Mouse (Mus musculus) midbrain, embryonic 11.5 days (tissue): ENCODE measurements around the gene 9230112D13Rik. TPM values are rescaled to one million over a fixed set of nuclear protein-coding genes. Genes with fewer than 3 reads are reported as not detected.
A peak's percentile ranks its signal among the peaks of the same experiment; 100 is the strongest.

Source experiments
- ATAC-seq: fragments of 200-750 bp; cut with Nextera tagmentation; 2 replicates; pipeline ENCODE4 v1.8.0; 2017; ENCODE audit warnings: moderate TSS enrichment, moderate library complexity; ENCODE audit not compliant: low FRiP score
- DNase-seq: peaks from one replicate; pipeline ENCODE4 v3.0.0; 2015; ENCODE audit warnings: low spot score; ENCODE audit errors: missing footprints
- H3K27ac ChIP-seq: fragments of 300-500 bp; sonication (generic); 2 replicates; pipeline ENCODE4 v1.5.1; 2014; ENCODE audit warnings: low read depth, low read length
- H3K27me3 ChIP-seq: fragments of 300-500 bp; sonication (generic); 2 replicates; pipeline ENCODE4 v1.6.1; 2014; ENCODE audit warnings: mild to moderate bottlenecking, low read length, moderate library complexity, mixed read lengths; ENCODE audit not compliant: control insufficient read depth, insufficient read depth
- H3K36me3 ChIP-seq: fragments of 300-500 bp; sonication (generic); 2 replicates; pipeline ENCODE4 v1.6.1; 2014; ENCODE audit warnings: mild to moderate bottlenecking, low read length, moderate library complexity, mixed read lengths; ENCODE audit not compliant: control insufficient read depth, insufficient read depth
- H3K4me1 ChIP-seq: fragments of 300-500 bp; sonication (generic); 2 replicates; pipeline ENCODE4 v1.6.1; 2014; ENCODE audit warnings: low read length; ENCODE audit not compliant: control insufficient read depth, insufficient read depth
- H3K4me2 ChIP-seq: fragments of 300-500 bp; sonication (generic); 2 replicates; pipeline ENCODE4 v1.6.1; 2014; ENCODE audit warnings: mild to moderate bottlenecking, moderate library complexity
- H3K4me3 ChIP-seq: fragments of 300-500 bp; sonication (generic); 2 replicates; pipeline ENCODE4 v1.5.1; 2014; ENCODE audit warnings: low read depth, low read length
- H3K9ac ChIP-seq: fragments of 300-500 bp; sonication (generic); 2 replicates; pipeline ENCODE4 v1.6.1; 2014; ENCODE audit warnings: low read length
- H3K9me3 ChIP-seq: fragments of 300-500 bp; sonication (generic); 2 replicates; pipeline ENCODE4 v1.6.1; 2016; ENCODE audit warnings: low read length; ENCODE audit not compliant: control insufficient read depth
- WGBS: fragments of 180-500 bp; shearing (Covaris S2); extraction: QIAGEN DNeasy Blood & Tissue Kit; methylation state at CpG from one replicate; pipeline ENCODE4 v1.1.7; 2014; 5-methylcytosine and 5-hydroxymethylcytosine counted together
- polyA plus RNA-seq: library from polyadenylated mRNA; unstranded; fragments of >200 nt; fragmentation: Nextera tagmentation; extraction: Ambion mirVana; gene quantifications from 2 replicates; pipeline ENCODE4 v1.2.1, GENCODE M21; 2014

The 9230112D13Rik gene
- polyA plus RNA-seq, 1 experiment from 2014 or later: not detected

- Histone ChIP-seq H3K9ac (no peak overlapping the region), H3K4me2 (no peak overlapping the region), H3K27ac (no peak overlapping the region), H3K36me3 (no peaks in the 10 kb centered on the region), H3K27me3 (no peaks in the 10 kb centered on the region), H3K4me1 (peaks cover 13% of the 10 kb centered on the region), H3K4me3 (no peak overlapping the region), H3K9me3 (no peaks in the 10 kb centered on the region)
- 78% methylated on average over 3 of the region's 3 CpGs for WGBS
- no peak for DNase-seq
- no peak for ATAC-seq
Measured at GRCm38 (mm10) chr14:34497346-34497745, 25.3 kb downstream of the 9230112D13Rik start.

DNA sequence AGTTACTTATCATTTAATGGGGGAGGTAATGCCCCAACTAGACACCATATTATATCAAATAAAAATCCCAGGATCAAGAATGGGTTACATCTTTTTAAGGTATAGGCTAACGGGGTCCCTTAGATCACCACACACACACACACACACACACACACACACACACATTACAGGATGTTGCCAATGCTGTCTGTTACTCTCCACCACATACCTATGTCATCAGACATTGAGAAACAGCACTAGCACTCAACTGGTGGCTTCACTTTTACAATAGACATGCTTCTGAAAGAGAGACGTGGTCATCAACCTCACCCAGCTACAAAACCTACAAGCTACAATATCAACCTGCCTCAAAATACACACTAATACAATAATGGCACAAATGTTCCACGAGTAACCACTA is 28.9 kb downstream of the 9230112D13Rik start:
- Histone ChIP-seq H3K4me1 (no peaks in the 10 kb centered on the region), H3K4me3 (no peak overlapping the region), H3K36me3 (no peaks in the 10 kb centered on the region), H3K4me2 (no peak overlapping the region), H3K27ac (no peak overlapping the region), H3K9me3 (no peaks in the 10 kb centered on the region), H3K27me3 (no peaks in the 10 kb centered on the region), H3K9ac (no peak overlapping the region)
- DNase-seq: no peak
- ATAC-seq: no peak
- WGBS: 94% methylated on average over 3 of the region's 3 CpGs

- DNase-seq (no peak), ATAC-seq (no peak)
- H3K4me3 ChIP-seq: no peak overlapping the region
- no peak overlapping the region for H3K27ac ChIP-seq
- 89% methylated on average over 2 of the region's 2 CpGs for WGBS
- no peak overlapping the region for H3K4me2 ChIP-seq
- no peaks in the 10 kb centered on the region for H3K9me3 ChIP-seq
- H3K36me3 ChIP-seq: no peaks in the 10 kb centered on the region
- no peaks in the 10 kb centered on the region for H3K4me1 ChIP-seq
- H3K27me3 ChIP-seq: no peaks in the 10 kb centered on the region
- no peak overlapping the region for H3K9ac ChIP-seq
Measured at GRCm38 (mm10) chr14:34492688-34493087, 29.9 kb downstream of the 9230112D13Rik start.

DNA sequence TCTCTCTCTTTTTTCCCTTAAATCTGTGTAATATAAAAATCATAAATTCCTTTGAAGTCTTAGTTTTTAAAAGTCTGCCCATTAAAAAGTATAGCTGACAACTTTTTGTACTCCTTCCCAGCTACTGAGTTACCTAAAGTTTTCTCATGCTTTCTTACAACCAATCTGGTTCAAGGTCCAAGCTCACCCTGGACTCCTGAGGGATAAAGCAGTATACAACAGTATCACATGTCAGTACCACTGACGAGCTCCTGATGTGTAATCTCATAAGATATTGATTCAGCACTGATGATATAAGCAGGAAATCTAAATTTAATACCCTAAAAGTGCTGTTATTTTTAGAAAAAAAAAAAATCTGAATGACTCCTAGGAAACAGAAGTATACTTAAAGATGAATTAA is 31.6 kb downstream of the 9230112D13Rik start:
- Histone ChIP-seq H3K9me3 (no peaks in the 10 kb centered on the region), H3K27me3 (no peaks in the 10 kb centered on the region), H3K4me2 (no peak overlapping the region), H3K4me3 (no peak overlapping the region), H3K36me3 (no peaks in the 10 kb centered on the region), H3K4me1 (no peaks in the 10 kb centered on the region; the same call in 1 of the 2 replicates), H3K27ac (no peak overlapping the region), H3K9ac (no peak overlapping the region)
- ATAC-seq (no peak), DNase-seq (no peak)
- WGBS: 67% methylated on average over 1 of the region's 1 CpGs

DNA sequence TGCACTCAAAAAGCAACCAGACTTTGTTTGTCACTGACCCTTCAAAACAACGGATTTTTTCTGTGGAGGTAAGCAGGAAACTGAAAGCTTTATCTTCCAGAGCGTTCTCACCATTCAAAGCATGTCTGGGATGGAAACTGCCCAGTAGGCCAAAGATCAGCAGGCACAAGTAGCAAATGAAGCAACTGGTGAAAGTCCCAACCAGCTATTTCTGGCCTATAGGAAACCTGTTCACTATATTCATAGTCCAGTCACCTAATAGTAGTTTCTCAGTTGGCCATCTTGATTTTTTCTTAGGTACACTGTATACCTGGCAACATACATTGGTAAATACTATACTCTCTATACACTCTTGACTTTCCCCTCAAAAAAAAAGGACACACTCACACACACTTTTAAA is 32.7 kb downstream of the 9230112D13Rik start:
- ATAC-seq (no peak), DNase-seq (no peak)
- WGBS: 87% methylated on average over 2 of the region's 2 CpGs
- Histone ChIP-seq H3K4me3 (no peak overlapping the region), H3K9ac (no peak overlapping the region), H3K4me2 (no peak overlapping the region), H3K4me1 (no peaks in the 10 kb centered on the region; the same call in 1 of the 2 replicates), H3K36me3 (no peaks in the 10 kb centered on the region), H3K9me3 (no peaks in the 10 kb centered on the region), H3K27me3 (no peaks in the 10 kb centered on the region), H3K27ac (no peak overlapping the region)

DNA sequence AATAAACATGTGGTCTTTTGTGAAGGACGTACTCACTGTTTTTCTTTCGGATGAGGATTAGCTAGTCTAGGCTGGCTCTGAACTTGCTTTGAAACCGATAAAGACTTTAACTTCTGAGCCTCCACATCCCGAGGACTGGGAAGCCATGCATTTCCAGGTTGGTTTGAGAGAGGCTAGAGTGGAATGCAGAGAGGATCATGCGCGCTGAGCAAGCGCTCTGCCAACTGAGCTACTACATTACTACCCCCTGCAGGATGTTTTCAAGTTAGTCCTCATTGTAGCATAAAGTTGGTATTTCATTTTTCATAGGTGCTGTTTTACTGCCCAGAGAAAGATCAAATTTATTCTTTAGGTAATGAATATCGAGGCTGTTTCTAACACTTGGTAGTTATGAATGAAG is 36.4 kb downstream of the 9230112D13Rik start:
- Histone ChIP-seq H3K4me1 (peaks cover 2% of the 10 kb centered on the region; the same call in 1 of the 2 replicates), H3K4me2 (no peak overlapping the region), H3K27me3 (no peaks in the 10 kb centered on the region), H3K36me3 (no peaks in the 10 kb centered on the region), H3K9ac (no peak overlapping the region), H3K9me3 (no peaks in the 10 kb centered on the region), H3K4me3 (no peak overlapping the region), H3K27ac (no peak overlapping the region)
- ATAC-seq (no peak), DNase-seq (no peak)
- WGBS: 53% methylated on average over 8 of the region's 8 CpGs

DNA sequence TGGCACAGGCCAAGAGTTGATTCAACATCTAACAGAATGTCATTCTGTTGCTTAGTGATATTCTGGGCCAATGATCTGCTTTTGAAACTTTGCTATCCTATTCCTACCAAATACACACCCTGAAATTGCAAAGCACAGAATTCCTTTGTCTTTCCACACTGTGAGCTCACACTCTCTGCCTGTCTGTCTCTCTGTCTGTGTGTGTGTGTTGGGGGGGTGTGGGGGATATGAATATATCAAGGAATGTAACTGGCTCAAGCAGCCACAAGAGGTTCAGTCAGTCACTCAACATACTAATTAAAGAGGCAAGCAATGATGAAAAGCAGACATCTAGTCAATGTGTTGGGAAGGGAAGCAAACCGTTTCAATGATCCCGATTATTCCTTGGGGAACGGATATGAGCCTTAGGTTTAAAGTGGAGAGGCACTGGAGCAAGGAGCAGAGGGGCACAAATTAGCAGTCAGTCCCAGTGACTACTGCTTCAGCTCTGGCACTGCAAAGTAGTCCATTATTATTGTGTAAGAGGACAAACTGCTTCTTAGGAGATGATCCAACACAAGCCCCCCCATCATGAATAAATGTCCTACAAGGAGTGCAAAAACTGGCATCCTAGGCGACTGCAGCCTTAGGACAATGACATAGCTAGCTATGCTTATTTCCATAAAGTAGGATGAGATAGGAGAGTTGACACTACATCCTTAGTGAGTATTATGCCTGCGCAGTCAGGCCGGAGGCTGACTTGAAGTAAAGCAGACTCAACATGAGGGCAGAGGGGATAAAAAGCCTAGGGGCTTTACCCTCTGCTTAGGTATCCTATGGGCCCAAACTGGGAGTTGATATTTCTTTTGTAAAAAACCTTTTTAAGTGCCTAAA is 38.9 kb downstream of the 9230112D13Rik start:
- no peaks in the 10 kb centered on the region for H3K27me3 ChIP-seq
- peaks cover 2% of the 10 kb centered on the region; the same call in 1 of the 2 replicates for H3K4me1 ChIP-seq
- H3K27ac ChIP-seq: no peak overlapping the region
- WGBS: 70% methylated on average over 6 of the region's 6 CpGs
- peak; percentile 72 for ATAC-seq
- no peak overlapping the region for H3K9ac ChIP-seq
- H3K9me3 ChIP-seq: no peaks in the 10 kb centered on the region
- no peak overlapping the region for H3K4me2 ChIP-seq
- no peak for DNase-seq
- no peaks in the 10 kb centered on the region for H3K36me3 ChIP-seq
- H3K4me3 ChIP-seq: no peak overlapping the region

DNA sequence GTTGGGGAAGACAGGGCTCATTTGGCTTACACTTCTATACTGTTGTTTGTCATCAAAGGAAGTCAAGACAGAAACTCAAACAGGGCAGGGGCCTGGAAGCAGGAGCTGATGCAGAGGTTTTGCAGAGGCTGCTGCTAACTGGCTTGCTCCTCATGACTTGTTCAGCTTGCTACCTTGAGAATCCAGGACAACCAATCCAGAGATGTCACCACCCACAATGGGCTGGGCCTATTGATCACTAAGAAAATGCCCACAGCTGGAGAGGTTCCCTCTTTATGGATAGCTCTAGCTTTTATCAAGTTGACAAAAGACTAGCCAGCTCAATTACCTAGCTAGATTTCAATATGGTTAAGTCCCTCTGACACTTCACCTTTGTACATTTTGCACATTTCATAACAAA is 51.0 kb downstream of the 9230112D13Rik start:
- DNase-seq (no peak), ATAC-seq (no peak)
- H3K4me3 ChIP-seq: no peak overlapping the region
- H3K4me1 ChIP-seq: no peaks in the 10 kb centered on the region
- H3K27me3 ChIP-seq: no peaks in the 10 kb centered on the region
- H3K9me3 ChIP-seq: no peaks in the 10 kb centered on the region
- no peak overlapping the region for H3K27ac ChIP-seq
- H3K9ac ChIP-seq: no peak overlapping the region
- H3K4me2 ChIP-seq: no peak overlapping the region
- no peaks in the 10 kb centered on the region for H3K36me3 ChIP-seq

GRCm38 (mm10) chr14:34466291-34466690 is 56.3 kb downstream of the 9230112D13Rik start:
- H3K36me3 ChIP-seq: no peaks in the 10 kb centered on the region
- H3K9ac ChIP-seq: no peak overlapping the region
- DNase-seq (no peak), ATAC-seq (no peak)
- H3K4me2 ChIP-seq: no peak overlapping the region
- H3K4me3 ChIP-seq: no peak overlapping the region
- WGBS: 81% methylated on average over 3 of the region's 3 CpGs
- H3K27me3 ChIP-seq: no peaks in the 10 kb centered on the region
- H3K4me1 ChIP-seq: no peaks in the 10 kb centered on the region
- H3K27ac ChIP-seq: no peak overlapping the region
- no peaks in the 10 kb centered on the region for H3K9me3 ChIP-seq
